Mouse (Mus musculus) CH12.LX (cell line): Measurements from ENCODE around the gene Pigl. TPM values are rescaled to one million over a fixed set of nuclear protein-coding genes. Genes with fewer than 3 reads are reported as not detected.

Experiments
- DNase-seq: peaks from one replicate; pipeline ENCODE4 v3.0.0-alpha.2; 2013; ENCODE audit errors: extremely low read depth
- H3K27ac ChIP-seq: 2 replicates; pipeline ENCODE4 v1.5.1; 2012; ENCODE audit warnings: low read depth, mild to moderate bottlenecking, control low read depth, moderate library complexity; ENCODE audit not compliant: insufficient read depth
- H3K27me3 ChIP-seq: replicated peaks from 2 replicates; pipeline ENCODE3; 2012; ENCODE audit warnings: inconsistent platforms
- H3K36me3 ChIP-seq, 2 experiments: replicated peaks in 1 of 2; 2 replicates each; pipeline versions ENCODE3 to v1.6.1; 2012; ENCODE audit warnings: inconsistent platforms in 1 of 2, low read length in 1 of 2, mild to moderate bottlenecking in 1 of 2, mixed read lengths in 1 of 2, moderate library complexity in 1 of 2; ENCODE audit not compliant: control insufficient read depth in 1 of 2, insufficient read depth in 1 of 2
- H3K4me1 ChIP-seq, 2 experiments: 2 replicates each; pipeline ENCODE4 v1.6.1; 2012; ENCODE audit warnings: inconsistent platforms in 1 of 2, moderate library complexity in 1 of 2; ENCODE audit not compliant: insufficient read depth in 2 of 2, control insufficient read depth in 1 of 2
- H3K4me2 ChIP-seq: 2 replicates; pipeline ENCODE4 v1.6.1; 2012; ENCODE audit warnings: low read depth, mild to moderate bottlenecking, control low read depth; ENCODE audit not compliant: poor library complexity, insufficient read depth, severe bottlenecking
- H3K4me3 ChIP-seq, 3 experiments: fragments of 150-350 bp in 1 of 3; sonication (generic) in 1 of 3; replicated peaks in 1 of 3; 2 replicates each; pipeline versions ENCODE3 to v1.5.1; 2011 to 2012; ENCODE audit warnings: low read depth in 2 of 3, low read length in 2 of 3, mild to moderate bottlenecking in 2 of 3, moderate library complexity in 2 of 3, control low read depth in 1 of 3, improper control_type of control experiment in 1 of 3, inconsistent platforms in 1 of 3, mixed read lengths in 1 of 3; ENCODE audit not compliant: poor library complexity in 1 of 3
- H3K79me2 ChIP-seq: replicated peaks from 2 replicates; pipeline ENCODE4 v1.6.1; 2012; ENCODE audit warnings: mild to moderate bottlenecking, moderate library complexity; ENCODE audit not compliant: control insufficient read depth, poor library complexity, insufficient read depth, severe bottlenecking; ENCODE audit errors: extremely low read depth
- H3K9ac ChIP-seq: 2 replicates; pipeline ENCODE4 v1.6.1; 2012; ENCODE audit warnings: low read depth, mild to moderate bottlenecking, control low read depth, moderate library complexity; ENCODE audit not compliant: insufficient read depth
- H3K9me3 ChIP-seq: replicated peaks from 2 replicates; pipeline ENCODE3; 2012; ENCODE audit warnings: low read length, inconsistent platforms, mixed read lengths
- ETS1 ChIP-seq: conservative IDR thresholded peaks from 2 replicates; pipeline ENCODE4 v1.6.1; 2012; ENCODE audit warnings: low read depth, mild to moderate bottlenecking, inconsistent platforms, low read length, improper control_type of control experiment, moderate library complexity
- HCFC1 ChIP-seq: IDR thresholded peaks from 2 replicates; pipeline ENCODE4 v1.6.1; 2012; ENCODE audit warnings: low read depth, mild to moderate bottlenecking, inconsistent platforms, low read length, improper control_type of control experiment
- IRF4 ChIP-seq: IDR thresholded peaks from 2 replicates; pipeline ENCODE4 v1.6.1; 2014; ENCODE audit warnings: low read depth, mild to moderate bottlenecking, inconsistent platforms, low read length, improper control_type of control experiment
- JUN ChIP-seq: IDR thresholded peaks from 2 replicates; pipeline ENCODE4 v1.6.1; 2011; ENCODE audit warnings: low read depth, mild to moderate bottlenecking, low read length, improper control_type of control experiment, moderate library complexity; ENCODE audit not compliant: insufficient read depth
- MAX ChIP-seq: IDR thresholded peaks from 2 replicates; pipeline ENCODE4 v1.6.1; 2011; ENCODE audit warnings: low read length, improper control_type of control experiment
- MEF2A ChIP-seq: IDR thresholded peaks from 2 replicates; pipeline ENCODE4 v1.6.1; 2014; ENCODE audit warnings: low read depth, mild to moderate bottlenecking, inconsistent platforms, low read length, improper control_type of control experiment, borderline replicate concordance
- SMC3 ChIP-seq: IDR thresholded peaks from 2 replicates; pipeline ENCODE4 v1.6.1; 2011; ENCODE audit warnings: low read depth, low read length, improper control_type of control experiment
- TBP ChIP-seq: conservative IDR thresholded peaks from 2 replicates; pipeline ENCODE4 v1.6.1; 2011; ENCODE audit warnings: low read depth, low read length, improper control_type of control experiment
- ZKSCAN1 ChIP-seq: IDR thresholded peaks from 2 replicates; pipeline ENCODE4 v1.6.1; 2012; ENCODE audit warnings: low read depth, inconsistent platforms, low read length, improper control_type of control experiment, borderline replicate concordance
- dilution Hi-C: fragments of 300-500 bp; cut with MboI; formaldehyde crosslinking; loops from 2 replicates; pipeline ENCODE4 v1.14.3; 2020; ENCODE audit warnings: low sequenced_read_pairs; ENCODE audit not compliant: extremely low pct_unique_long_range_greater_than_20kb, extremely low pct_ligation_motif_present
- in situ Hi-C: fragments of 300-500 bp; cut with MboI; formaldehyde crosslinking; loops from 3 replicates; pipeline ENCODE4 v1.14.3; 2019; ENCODE audit warnings: low sequenced_read_pairs, low pct_ligation_motif_present, low pct_unique_long_range_greater_than_20kb, mixed read lengths
- polyA plus RNA-seq: library from polyadenylated mRNA; unstranded; fragments of >175 nt; gene quantifications from 2 replicates; pipeline ENCODE4 v1.2.1, GENCODE M21; 2012; ENCODE audit warnings: low read depth; ENCODE audit not compliant: insufficient read length
- total RNA-seq, 2 experiments: library from RNA; depleted of rRNA; stranded (reverse); fragments of 300-350 nt in 1 of 2; fragments of >200 nt in 1 of 2; gene quantifications; 2 replicates each; pipeline ENCODE4 v1.2.3; 2012 to 2014

Gene Pigl
- total and polyA plus RNA-seq, 3 experiments: 4.4 to 9.1 (median 5.6) TPM

DNA sequence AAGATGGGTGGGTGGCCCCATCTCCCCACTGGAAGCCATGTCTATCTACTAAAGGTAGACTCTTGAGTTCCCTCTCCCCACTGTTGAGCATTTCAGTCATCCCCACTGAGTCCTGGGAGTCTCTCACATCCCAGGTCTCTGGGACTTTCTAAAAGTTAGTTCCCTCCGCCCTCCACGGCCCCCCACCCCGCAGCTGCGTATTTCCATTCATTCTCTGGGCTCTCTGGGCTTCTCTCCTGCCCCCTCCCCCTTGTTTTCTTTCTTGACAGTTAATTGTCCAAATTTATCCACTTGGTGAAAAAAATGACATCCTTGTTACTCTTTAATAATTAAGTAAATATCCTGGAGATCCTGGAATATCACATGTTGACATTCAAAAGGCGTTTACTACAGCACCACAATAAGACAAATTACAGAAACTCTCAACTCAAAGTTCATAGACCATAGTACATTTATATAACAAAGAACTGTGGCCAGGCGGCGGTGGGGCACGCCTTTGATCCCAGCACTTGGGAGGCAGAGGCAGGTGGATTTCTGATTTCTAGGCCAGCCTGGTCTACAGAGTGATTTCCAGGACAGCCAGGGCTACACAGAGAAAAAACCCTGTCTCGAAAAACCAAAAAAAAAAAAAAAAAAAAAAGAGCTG, 17.5 kb upstream of the Pigl start:
- H3K4me3 ChIP-seq: no peak overlapping the region

DNA sequence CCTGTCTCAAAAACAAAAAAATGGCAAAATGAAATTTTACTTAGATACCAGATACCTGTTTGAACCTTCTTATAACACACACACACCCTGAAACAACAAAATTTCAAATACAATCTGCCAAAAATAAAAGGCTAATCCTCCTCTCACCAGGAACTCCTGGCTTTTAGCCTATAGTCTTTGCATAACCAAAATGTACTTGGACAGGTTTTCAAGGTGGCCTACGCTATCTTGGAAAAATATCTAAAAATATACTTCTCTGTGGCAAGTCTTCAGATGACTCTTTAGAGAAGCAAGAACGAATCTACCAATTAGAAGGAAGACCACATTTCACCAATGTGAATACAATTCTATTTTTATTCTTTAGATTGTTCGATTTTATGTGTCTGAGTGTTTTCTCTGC, 12.5 kb upstream of the Pigl start:
- no peaks in the 10 kb centered on the region for H3K27me3 ChIP-seq
- no peak overlapping the region for H3K27ac ChIP-seq
- peaks cover 1 to 54% of the 10 kb centered on the region in 2 experiments for H3K36me3 ChIP-seq
- no peak overlapping the region for H3K4me2 ChIP-seq
- no peak overlapping the region for H3K9ac ChIP-seq
- in situ Hi-C loops (no loop called here), dilution Hi-C loops (no loop called here)
- H3K4me3 ChIP-seq: no peak overlapping the region
- H3K9me3 ChIP-seq: no peaks in the 10 kb centered on the region
- TF ChIP-seq MAX (no peak), MEF2A (0 out of 2 replicates have a peak, but pooled peaks have one; percentile 12)
- H3K79me2 ChIP-seq: peaks cover 74% of the 10 kb centered on the region
- DNase-seq: no peak
- peaks cover 0 to 22% of the 10 kb centered on the region in 2 experiments; a peak in 2 of 4 replicates for H3K4me1 ChIP-seq

More for the DNA sequence above, 17.5 kb upstream of the Pigl start:
- in situ Hi-C loops: no loop called here
- no peaks in the 10 kb centered on the region for H3K27me3 ChIP-seq
- TF ChIP-seq HCFC1: no peak
- no peak for TF ChIP-seq ZKSCAN1
- TF ChIP-seq ETS1: no peak
- no peak for TF ChIP-seq IRF4
- TF ChIP-seq TBP: no peak
- TF ChIP-seq MAX: no peak
- no peak for TF ChIP-seq JUN
- TF ChIP-seq, all 38 proteins: peak for 0
- Histone ChIP-seq H3K4me1 (no peaks in the 10 kb centered on the region), H3K27ac (no peak overlapping the region), H3K79me2 (peaks cover 55% of the 10 kb centered on the region), H3K36me3 (peaks cover 9 to 67% of the 10 kb centered on the region in 2 experiments), H3K4me2 (no peak overlapping the region), H3K9me3 (no peaks in the 10 kb centered on the region), H3K9ac (no peak overlapping the region)
- dilution Hi-C loops: no loop called here
- DNase-seq: no peak

DNA sequence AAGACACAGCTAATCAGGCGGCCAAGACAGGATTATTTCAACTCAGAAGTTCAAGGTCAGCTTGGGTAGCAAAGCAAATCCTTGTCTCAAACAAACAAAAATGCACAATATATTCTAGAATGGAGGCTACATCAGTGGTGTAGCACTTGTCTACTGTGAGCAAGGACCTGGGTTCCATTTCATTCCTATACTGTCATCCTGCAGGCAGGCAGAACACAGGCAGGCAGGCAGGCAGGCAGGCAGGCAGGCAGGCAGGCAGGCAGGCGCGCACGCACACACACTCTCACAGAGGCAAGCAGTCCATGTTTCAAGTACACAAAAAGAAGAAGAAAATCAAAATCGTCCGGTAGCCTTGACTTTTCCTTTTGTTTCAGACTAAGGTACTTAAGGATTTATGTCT, 9.3 kb upstream of the Pigl start:
- no peak for DNase-seq
- H3K27me3 ChIP-seq: no peaks in the 10 kb centered on the region
- H3K36me3 ChIP-seq: peaks cover 2 to 56% of the 10 kb centered on the region in 2 experiments
- no peak overlapping the region for H3K27ac ChIP-seq
- in situ Hi-C loops (no loop called here), dilution Hi-C loops (no loop called here)
- peaks cover 0 to 39% of the 10 kb centered on the region in 2 experiments; a peak in 2 of 4 replicates for H3K4me1 ChIP-seq
- peaks cover 77% of the 10 kb centered on the region for H3K79me2 ChIP-seq
- no peak overlapping the region for H3K4me3 ChIP-seq
- H3K9me3 ChIP-seq: no peaks in the 10 kb centered on the region
- H3K4me2 ChIP-seq: no peak overlapping the region
- no peak overlapping the region for H3K9ac ChIP-seq
- TF ChIP-seq MAX (no peak), SMC3 (no peak)
